Mouse (Mus musculus) MEL (cell line): Measurements from ENCODE around the gene Atp6v0a1. TPM values are rescaled to one million over a fixed set of nuclear protein-coding genes. Genes with fewer than 3 reads are reported as not detected.

Source experiments
- DNase-seq: peaks from one replicate; pipeline ENCODE4 v3.0.0; 2011; ENCODE audit warnings: low read depth, low spot score
- H3K27ac ChIP-seq: 2 replicates; pipeline ENCODE4 v1.5.1; 2012; ENCODE audit warnings: low read depth, mild to moderate bottlenecking, control low read depth, low read length, moderate library complexity; ENCODE audit not compliant: control insufficient read depth
- H3K27me3 ChIP-seq, 2 experiments: fragments of 150-350 bp in 1 of 2; sonication (generic) in 1 of 2; 2 replicates each; pipeline ENCODE4 v1.6.1; 2012; ENCODE audit warnings: low read length in 2 of 2, mild to moderate bottlenecking in 2 of 2, improper control_type of control experiment in 1 of 2, moderate library complexity in 1 of 2; ENCODE audit not compliant: insufficient read depth in 2 of 2, control insufficient read depth in 1 of 2
- H3K36me3 ChIP-seq, 2 experiments: 2 replicates each; pipeline ENCODE4 v1.6.1; 2012 to 2014; ENCODE audit warnings: low read length in 2 of 2, improper control_type of control experiment in 1 of 2, inconsistent platforms in 1 of 2, mild to moderate bottlenecking in 1 of 2; ENCODE audit not compliant: insufficient read depth in 2 of 2, control insufficient read depth in 1 of 2
- H3K4me1 ChIP-seq, 2 experiments: fragments of 150-350 bp in 1 of 2; sonication (generic) in 1 of 2; 2 replicates each; pipeline ENCODE4 v1.6.1; 2012; ENCODE audit warnings: low read length in 2 of 2, improper control_type of control experiment in 1 of 2, mild to moderate bottlenecking in 1 of 2; ENCODE audit not compliant: insufficient read depth in 2 of 2, control insufficient read depth in 1 of 2
- H3K4me3 ChIP-seq, 2 experiments: fragments of 150-350 bp in 1 of 2; sonication (generic) in 1 of 2; 2 replicates each; pipeline ENCODE4 v1.5.1; 2012; ENCODE audit warnings: low read depth in 2 of 2, low read length in 2 of 2, mild to moderate bottlenecking in 2 of 2, moderate library complexity in 2 of 2, control low read depth in 1 of 2, improper control_type of control experiment in 1 of 2; ENCODE audit not compliant: control insufficient read depth in 1 of 2, insufficient read depth in 1 of 2
- H3K79me2 ChIP-seq: 2 replicates; pipeline ENCODE4 v1.6.1; 2012; ENCODE audit warnings: mild to moderate bottlenecking, low read length, moderate library complexity; ENCODE audit not compliant: control insufficient read depth, poor library complexity, insufficient read depth
- H3K9ac ChIP-seq: 2 replicates; pipeline ENCODE4 v1.6.1; 2012; ENCODE audit warnings: low read depth, mild to moderate bottlenecking, control low read depth, low read length, moderate library complexity; ENCODE audit not compliant: control insufficient read depth, poor library complexity, severe bottlenecking
- H3K9me3 ChIP-seq: fragments of 150-350 bp; sonication (generic); replicated peaks from 2 replicates; pipeline ENCODE4 v1.6.1; 2012; ENCODE audit warnings: mild to moderate bottlenecking, low read length, improper control_type of control experiment, moderate library complexity; ENCODE audit not compliant: insufficient read depth
- BHLHE40 ChIP-seq: IDR thresholded peaks from 2 replicates; pipeline ENCODE4 v1.6.1; 2012; ENCODE audit warnings: low read depth, mild to moderate bottlenecking, inconsistent platforms, low read length, improper control_type of control experiment, borderline replicate concordance
- ELF1 ChIP-seq: IDR thresholded peaks from 2 replicates; pipeline ENCODE4 v1.6.1; 2014; ENCODE audit warnings: low read depth, mild to moderate bottlenecking, inconsistent platforms, low read length, improper control_type of control experiment, moderate library complexity
- EP300 ChIP-seq, 2 experiments: IDR thresholded peaks; 2 replicates each; pipeline ENCODE4 v1.6.1; 2011; ENCODE audit warnings: improper control_type of control experiment in 2 of 2, low read length in 2 of 2, low read depth in 1 of 2, mild to moderate bottlenecking in 1 of 2
- GABPA ChIP-seq: IDR thresholded peaks from 2 replicates; pipeline ENCODE4 v1.6.1; 2012; ENCODE audit warnings: low read depth, mild to moderate bottlenecking, inconsistent platforms, low read length, improper control_type of control experiment, moderate library complexity
- HCFC1 ChIP-seq: IDR thresholded peaks from 2 replicates; pipeline ENCODE4 v1.6.1; 2012; ENCODE audit warnings: low read depth, mild to moderate bottlenecking, inconsistent platforms, low read length, improper control_type of control experiment, moderate library complexity
- JUND ChIP-seq: IDR thresholded peaks from 2 replicates; pipeline ENCODE4 v1.6.1; 2011; ENCODE audit warnings: low read depth, mild to moderate bottlenecking, improper control_type of control experiment, low read length
- KAT2A ChIP-seq: conservative IDR thresholded peaks from 2 replicates; pipeline ENCODE4 v1.6.1; 2012; ENCODE audit warnings: low read depth, low read length, improper control_type of control experiment, inconsistent platforms
- MAZ ChIP-seq: IDR thresholded peaks from 2 replicates; pipeline ENCODE4 v1.6.1; 2012; ENCODE audit warnings: low read depth, mild to moderate bottlenecking, inconsistent platforms, low read length, improper control_type of control experiment
- MXI1 ChIP-seq: IDR thresholded peaks from 2 replicates; pipeline ENCODE4 v1.6.1; 2011; ENCODE audit warnings: mild to moderate bottlenecking, low read depth, low read length, improper control_type of control experiment
- MYC ChIP-seq: IDR thresholded peaks from 2 replicates; pipeline ENCODE4 v1.6.1; 2011; ENCODE audit warnings: low read depth, mild to moderate bottlenecking, low read length, improper control_type of control experiment, moderate library complexity
- NELFE ChIP-seq: IDR thresholded peaks from 2 replicates; pipeline ENCODE4 v1.6.1; 2011; ENCODE audit warnings: low read depth, low read length, improper control_type of control experiment
- NRF1 ChIP-seq: IDR thresholded peaks from 2 replicates; pipeline ENCODE4 v1.6.1; 2014; ENCODE audit warnings: low read depth, mild to moderate bottlenecking, inconsistent platforms, low read length, improper control_type of control experiment, moderate library complexity; ENCODE audit not compliant: poor library complexity, insufficient read depth, severe bottlenecking
- POLR2AphosphoS2 ChIP-seq: IDR thresholded peaks from 2 replicates; pipeline ENCODE4 v1.6.1; 2011; ENCODE audit warnings: low read length, improper control_type of control experiment
- SIN3A ChIP-seq: IDR thresholded peaks from 2 replicates; pipeline ENCODE4 v1.6.1; 2012; ENCODE audit warnings: low read length, improper control_type of control experiment, inconsistent platforms
- SMC3 ChIP-seq: IDR thresholded peaks from 2 replicates; pipeline ENCODE4 v1.6.1; 2011; ENCODE audit warnings: low read depth, low read length, improper control_type of control experiment
- TBP ChIP-seq: IDR thresholded peaks from 2 replicates; pipeline ENCODE4 v1.8.0; 2011; ENCODE audit warnings: low read depth, low read length, improper control_type of control experiment
- ZKSCAN1 ChIP-seq: IDR thresholded peaks from 2 replicates; pipeline ENCODE4 v1.6.1; 2012; ENCODE audit warnings: low read depth, mild to moderate bottlenecking, inconsistent platforms, low read length, improper control_type of control experiment, moderate library complexity
- ZMIZ1 ChIP-seq: IDR thresholded peaks from 2 replicates; pipeline ENCODE4 v1.6.1; 2012; ENCODE audit warnings: low read depth, mild to moderate bottlenecking, inconsistent platforms, low read length, improper control_type of control experiment, moderate library complexity
- polyA plus RNA-seq, 2 experiments: library from polyadenylated mRNA; stranded (reverse) in 1 of 2; unstranded in 1 of 2; fragments of >175 nt in 1 of 2; fragments of >200 nt in 1 of 2; gene quantifications; 2 replicates each; pipeline versions ENCODE4 v1.2.1 to v1.2.4; 2012; ENCODE audit warnings: low replicate concordance in 2 of 2, low read depth in 1 of 2; ENCODE audit not compliant: insufficient read length in 2 of 2, insufficient read depth in 1 of 2, missing spikeins in 1 of 2
- total RNA-seq: library from RNA; depleted of rRNA; stranded (reverse); fragments of 300-350 nt; gene quantifications from 2 replicates; pipeline ENCODE4 v1.2.3, GENCODE M21; 2012

The Atp6v0a1 gene
- total and polyA plus RNA-seq, 3 experiments: 12.8 to 23.2 TPM; not detected in 1

DNA sequence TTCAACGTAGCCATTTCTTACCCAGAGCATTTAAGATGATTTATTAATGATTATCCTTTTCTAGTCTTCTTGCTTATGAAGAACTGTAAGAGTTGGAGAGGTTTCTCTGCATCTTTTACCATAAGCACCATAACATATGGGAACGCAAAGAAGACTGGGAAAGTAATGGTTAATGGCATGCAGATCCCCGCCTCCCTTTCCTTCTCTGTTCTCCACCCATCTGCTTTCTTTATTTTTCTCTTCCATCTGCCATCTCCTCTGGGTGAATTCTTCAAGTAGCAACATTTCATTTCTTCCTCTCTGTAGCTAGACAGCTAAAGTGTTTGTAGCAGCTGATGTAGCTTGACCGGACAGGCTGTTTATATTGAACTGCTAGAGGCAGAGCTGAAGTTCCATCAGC is 14.7 kb downstream of the Atp6v0a1 start:
- H3K36me3 ChIP-seq: peaks cover 2 to 10% of the 10 kb centered on the region in 2 experiments; a peak in 3 of 4 replicates
- H3K79me2 ChIP-seq: no peaks in the 10 kb centered on the region
- peaks cover 6 to 11% of the 10 kb centered on the region in 2 experiments for H3K4me1 ChIP-seq
- no peak overlapping the region for H3K27ac ChIP-seq
- H3K9ac ChIP-seq: no peak overlapping the region
- DNase-seq: no peak
- no peak overlapping the region for H3K4me3 ChIP-seq
- H3K27me3 ChIP-seq: no peaks in the 10 kb centered on the region
- TF ChIP-seq MXI1 (no peak), MYC (no peak), NELFE (no peak), NRF1 (no peak), JUND (no peak), POLR2AphosphoS2 (no peak), ELF1 (no peak), HCFC1 (no peak), TBP (no peak), BHLHE40 (no peak), ZKSCAN1 (no peak), MAZ (no peak), SIN3A (no peak), EP300 (IDR thresholded peaks at IDR 0.05; ENCODE audit: low read depth in 1 of 2, low read length in 2 of 2) (no peak), GABPA (no peak), SMC3 (no peak), ZMIZ1 (no peak)
- H3K9me3 ChIP-seq: no peaks in the 10 kb centered on the region

DNA sequence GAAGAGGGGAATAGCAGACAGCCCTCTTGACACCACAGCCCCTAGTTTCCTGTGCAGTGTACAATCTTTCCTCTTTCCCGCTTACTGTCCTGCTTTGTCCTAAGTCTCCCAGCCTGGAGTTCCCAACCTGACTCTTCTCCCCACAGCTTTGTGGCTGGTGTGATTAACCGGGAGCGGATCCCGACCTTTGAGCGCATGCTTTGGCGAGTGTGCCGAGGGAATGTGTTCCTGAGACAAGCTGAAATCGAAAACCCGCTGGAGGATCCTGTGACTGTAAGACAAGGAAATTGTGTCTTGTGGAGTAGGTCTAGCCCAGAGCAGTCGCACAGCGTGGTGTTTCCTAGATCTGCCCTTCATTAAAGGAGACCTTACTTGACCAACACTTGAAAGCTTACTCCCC is 17.9 kb downstream of the Atp6v0a1 start:
- H3K4me1 ChIP-seq: peaks cover 6 to 11% of the 10 kb centered on the region in 2 experiments
- no peak overlapping the region for H3K27ac ChIP-seq
- DNase-seq: no peak
- H3K9ac ChIP-seq: no peak overlapping the region
- no peak overlapping the region for H3K4me3 ChIP-seq
- H3K36me3 ChIP-seq: peaks cover 0 to 10% of the 10 kb centered on the region in 2 experiments; a peak in 3 of 4 replicates
- no peaks in the 10 kb centered on the region for H3K79me2 ChIP-seq
- TF ChIP-seq KAT2A: no peak
- H3K27me3 ChIP-seq: no peaks in the 10 kb centered on the region
- no peaks in the 10 kb centered on the region for H3K9me3 ChIP-seq
